Mouse (Mus musculus) embryo, embryonic 10 days (tissue): ENCODE measurements around the gene Sfi1.
"Not testable (repeated sequence)": the region's sequence is repeated elsewhere in the genome, so short reads cannot be mapped to it uniquely, and the experiment has no call there.

Source experiments
- DNase-seq: peaks from one replicate; pipeline ENCODE4 v3.0.0-alpha.2; 2015; ENCODE audit warnings: low spot score

Sfi1 gene

DNA sequence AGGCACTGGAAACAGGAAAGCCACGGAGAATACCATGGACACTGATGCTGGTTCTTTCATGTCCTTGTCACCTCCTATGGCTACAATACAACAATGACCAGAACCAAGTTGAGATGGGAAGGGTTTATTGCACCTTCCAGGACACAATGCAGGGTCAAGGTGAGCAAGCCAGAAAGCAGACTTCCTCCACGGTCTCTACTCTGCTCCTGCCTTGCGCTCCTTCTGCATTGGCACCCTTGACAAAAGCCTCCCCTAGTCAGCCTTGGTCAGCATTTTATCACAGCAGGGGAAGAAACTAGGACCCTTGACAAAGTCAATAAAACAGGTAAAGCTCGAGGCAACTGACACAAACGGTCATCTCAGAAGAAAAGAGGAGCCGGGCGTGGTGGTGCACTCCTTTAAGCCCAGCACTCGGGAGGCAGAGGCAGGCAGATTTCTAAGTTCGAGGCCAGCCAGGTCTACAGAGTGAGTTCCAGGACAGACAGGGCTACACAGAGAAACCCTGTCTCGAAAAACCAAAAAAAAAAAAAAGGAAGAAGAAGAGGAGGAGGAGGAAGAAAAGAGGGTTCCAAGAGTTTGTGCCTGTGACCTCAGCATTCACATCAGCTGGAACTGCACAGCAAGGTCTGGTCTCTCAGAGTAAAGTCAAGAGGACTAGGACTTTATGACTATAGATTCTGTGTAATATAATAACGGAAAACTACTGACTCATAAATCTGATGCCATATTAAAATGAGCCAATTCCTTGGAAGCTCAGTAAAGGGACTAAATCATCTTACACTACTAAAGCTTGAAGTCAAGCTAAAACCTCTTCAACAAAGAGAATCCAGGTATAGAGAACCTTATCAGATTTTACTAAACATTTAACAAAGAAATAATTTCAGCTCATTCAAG is 19.6 kb downstream of the Sfi1 start:
- DNase-seq: peak; percentile 16

DNA sequence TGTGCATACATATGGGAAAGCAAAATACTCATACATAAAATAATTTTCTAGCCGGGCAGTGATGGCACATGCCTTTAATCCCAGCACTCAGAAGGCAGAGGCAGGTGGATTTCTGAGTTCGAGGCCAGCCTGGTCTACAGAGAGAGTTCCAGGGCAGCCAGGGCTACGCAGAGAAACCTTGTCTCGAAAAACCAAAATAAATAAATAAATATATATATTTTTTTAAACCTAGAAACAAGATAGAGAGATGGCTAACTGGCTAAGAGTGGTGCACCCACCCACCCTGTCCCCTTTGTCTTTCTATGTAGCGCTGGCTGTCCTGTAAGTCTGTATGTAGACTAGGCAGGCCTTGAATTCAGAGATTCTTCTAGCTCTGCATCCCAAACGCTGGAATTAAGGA is 20.7 kb downstream of the Sfi1 start:
- not testable (repeated sequence) for DNase-seq

DNA sequence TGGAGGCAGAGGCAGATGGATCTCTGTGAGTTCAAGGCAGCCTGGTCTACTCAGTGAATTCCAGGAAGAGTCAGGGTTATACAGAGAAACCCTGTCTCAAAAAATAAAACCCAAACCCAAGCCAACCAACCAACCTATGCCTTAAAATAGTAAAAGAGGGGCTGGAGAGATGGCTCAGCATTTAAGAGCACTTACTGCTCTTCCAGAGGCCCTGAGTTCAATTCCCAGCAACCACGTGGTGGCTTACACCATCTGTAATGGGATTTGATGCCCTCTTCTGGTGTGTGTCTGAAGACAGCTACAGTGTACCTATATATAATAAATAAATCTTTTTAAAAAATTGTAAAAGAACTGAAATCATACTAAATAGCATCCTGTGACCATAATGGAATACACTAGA is 21.3 kb downstream of the Sfi1 start:
- DNase-seq: not testable (repeated sequence)

DNA sequence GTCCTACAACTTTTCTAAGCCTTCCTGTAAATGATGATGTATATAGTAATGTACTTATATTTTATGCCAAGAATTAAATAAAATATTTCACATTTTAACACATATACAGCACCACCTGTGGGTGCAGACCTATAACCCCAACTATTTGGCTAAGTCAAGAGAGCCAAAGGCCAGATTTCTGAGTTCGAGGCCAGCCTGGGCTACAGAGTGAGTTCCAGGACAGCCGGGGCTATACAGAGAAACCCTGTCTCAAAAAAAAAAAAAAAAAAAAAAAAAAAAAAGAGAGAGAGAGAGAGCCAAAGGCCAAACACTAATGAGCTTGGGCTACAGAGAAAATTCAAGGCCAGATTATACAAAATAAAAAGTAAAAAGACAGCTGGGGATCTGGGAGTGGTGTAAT is 24.2 kb downstream of the Sfi1 start:
- DNase-seq: not testable (repeated sequence)

DNA sequence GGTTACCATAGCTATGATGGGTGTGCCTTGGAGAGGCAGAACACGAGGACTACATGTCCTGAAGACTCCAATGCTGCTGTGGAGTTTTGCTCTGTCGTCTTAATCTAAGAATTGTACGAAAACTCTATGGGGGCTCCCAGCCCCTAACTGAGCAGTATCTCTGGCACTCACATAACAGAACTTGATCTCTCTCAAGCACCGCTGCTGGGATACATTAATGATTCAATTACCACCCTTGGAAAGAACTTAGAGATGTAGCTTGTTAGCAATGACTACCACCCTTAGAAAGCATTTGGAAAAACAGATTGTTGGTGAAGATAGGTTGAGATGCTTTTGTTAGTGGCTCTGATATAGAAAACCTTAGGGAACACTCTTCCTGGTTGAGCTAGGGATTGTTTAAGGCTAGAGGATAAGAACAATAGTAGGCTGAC is 25.7 kb downstream of the Sfi1 start:
- DNase-seq: not testable (repeated sequence)

DNA sequence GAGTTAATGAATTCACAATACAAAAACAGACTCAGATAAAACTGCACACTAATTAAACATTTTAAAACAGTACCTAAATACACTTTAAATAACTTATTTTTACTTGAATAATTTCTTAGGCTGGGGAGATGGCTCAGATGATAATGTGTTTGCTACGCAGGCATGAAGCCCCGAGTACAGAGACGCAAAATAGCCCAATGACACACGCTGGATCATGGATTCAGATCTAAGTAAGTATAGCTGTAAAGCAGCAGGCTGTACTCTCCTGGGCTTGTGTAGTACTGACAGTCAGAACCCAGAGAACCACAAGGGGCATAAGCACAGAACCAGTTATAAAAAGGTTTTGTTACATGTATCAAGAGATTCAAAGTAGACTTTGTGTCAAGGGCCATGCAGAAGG is 26.1 kb downstream of the Sfi1 start:
- DNase-seq: not testable (repeated sequence)

DNA sequence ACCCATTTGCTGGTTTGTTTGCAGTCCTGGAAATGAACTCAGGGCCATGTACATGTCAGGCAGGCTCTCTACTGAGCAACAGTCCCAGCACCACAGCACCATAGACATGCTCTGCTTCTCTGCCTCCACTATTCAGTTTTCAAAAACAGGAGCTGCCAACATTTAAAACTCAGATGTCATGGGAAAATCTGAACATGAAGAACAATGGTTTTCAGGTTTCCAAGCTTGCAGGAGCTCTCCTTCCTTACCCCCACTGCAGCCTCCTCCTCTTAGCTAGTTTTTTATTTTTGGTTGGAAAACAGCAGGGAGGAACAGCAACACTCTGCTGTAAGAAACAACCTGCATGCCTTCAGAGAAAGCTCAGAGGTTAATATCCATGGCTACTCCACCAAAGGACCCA is 26.9 kb downstream of the Sfi1 start:
- not testable (repeated sequence) for DNase-seq

DNA sequence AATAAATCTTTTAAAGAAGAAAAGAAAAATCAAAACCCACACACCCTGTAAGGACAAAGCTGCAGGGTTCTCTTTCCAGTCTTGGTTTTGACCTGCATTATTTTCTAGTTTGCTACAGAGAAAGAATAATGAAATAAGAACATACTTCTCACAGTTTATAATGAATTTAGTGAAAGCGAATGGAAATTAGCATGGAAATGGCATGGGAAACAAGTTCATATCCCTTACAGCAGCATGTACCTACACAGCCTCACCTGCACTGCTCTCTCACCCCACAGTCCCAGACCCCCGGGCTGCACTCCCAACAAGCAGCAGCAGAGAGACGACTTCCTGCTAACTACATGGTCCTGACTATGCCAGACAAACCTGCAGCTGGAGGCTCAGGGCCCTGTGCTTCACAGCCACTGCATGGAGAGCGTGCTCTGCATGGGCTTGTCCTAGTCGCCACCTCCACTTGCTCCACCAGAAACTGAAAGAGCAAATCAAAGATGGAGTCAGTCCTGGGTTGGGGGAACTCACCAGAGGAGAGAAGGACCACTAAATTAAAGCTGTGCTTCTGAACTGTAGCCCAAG is 28.0 kb downstream of the Sfi1 start:
- DNase-seq: peak; percentile 34

DNA sequence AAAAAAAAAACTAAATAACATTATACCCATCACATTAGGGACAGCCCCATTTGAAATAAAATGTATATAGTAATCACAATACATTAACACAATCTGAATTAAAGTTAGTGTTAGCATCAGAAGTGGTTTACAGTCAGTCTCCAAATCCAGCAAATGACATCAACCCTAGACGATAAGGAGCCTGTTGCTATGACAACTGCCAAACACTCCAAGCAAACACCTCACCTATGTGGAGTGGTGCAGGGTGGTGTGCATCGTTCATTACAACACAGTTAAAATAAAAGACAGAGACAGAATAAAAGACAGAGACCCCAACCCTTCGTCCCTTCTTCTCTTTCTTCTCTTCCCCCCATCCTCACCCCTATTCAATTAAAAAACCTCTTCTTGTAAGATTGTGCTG is 29.6 kb downstream of the Sfi1 start:
- DNase-seq: not testable (repeated sequence)

DNA sequence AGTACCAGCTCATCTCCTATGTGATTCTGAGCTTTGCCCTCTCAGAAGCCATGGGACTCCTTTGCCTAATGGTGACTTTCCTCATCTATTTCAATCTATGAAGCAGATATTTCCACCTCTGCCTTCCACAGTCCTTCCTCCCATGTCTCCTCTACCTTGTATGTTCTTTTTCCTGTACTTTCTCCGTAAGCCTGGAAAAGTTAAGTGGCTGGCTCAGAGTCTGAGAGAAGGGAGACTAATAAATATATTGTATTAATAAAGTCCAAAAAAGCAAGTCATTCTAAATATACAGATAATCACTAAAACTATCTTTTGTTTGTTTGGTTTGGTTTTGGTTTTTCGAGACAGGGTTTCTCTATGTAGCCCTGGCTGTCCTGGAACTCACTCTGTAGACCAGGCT is 30.1 kb downstream of the Sfi1 start:
- peak; percentile 5 for DNase-seq

DNA sequence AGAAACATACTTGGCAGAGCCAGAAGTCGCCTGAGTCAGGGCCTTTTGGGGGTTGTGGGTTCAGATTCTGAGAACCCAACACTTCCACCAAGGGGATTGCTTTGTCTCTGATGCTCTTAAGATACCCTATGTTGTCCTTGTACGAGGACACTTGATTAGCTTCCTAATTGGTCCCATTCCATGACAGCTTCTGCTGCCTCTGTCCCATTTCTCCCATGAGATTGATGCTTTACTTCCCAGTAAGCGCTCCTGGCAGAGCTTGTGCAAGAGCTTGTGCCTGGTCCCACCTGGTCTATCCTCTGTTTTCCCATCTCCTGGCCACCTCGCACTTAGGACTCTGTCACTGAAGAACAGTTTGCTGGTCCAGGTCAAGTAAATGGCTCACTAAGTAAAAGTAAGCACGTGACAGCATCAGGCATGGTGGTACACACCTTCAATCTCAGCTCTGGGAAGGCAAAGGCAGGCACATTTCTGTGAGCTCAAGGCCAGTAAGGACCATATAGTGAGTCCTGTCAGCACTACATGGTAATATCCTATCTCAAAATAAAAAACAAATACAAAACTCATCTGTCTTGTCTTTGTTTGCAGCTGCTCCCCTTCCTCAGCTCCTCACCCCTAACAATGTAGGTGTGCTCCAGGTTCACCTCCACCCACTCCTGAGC is 30.9 kb downstream of the Sfi1 start:
- peak; percentile 25 for DNase-seq

DNA sequence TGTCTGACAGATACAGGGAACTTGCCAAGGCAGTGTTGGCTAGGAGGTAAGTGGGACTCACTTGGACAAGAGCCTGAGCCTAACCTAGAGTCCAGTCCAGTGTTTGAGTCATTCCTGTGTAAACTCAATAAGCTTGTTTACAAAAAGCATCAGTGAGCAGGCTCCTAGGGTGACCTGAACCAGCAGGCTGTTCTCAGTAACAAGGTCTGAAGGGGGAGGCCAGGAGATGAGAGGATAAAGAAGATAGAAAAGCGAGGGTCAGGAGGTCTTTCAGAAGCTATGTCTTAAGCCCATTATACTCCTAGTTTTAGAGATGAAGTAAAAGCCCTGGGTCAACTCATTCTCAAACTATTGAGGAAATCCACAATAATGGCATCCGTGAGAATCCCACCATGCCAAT is 31.9 kb downstream of the Sfi1 start:
- peak; percentile 21 for DNase-seq

DNA sequence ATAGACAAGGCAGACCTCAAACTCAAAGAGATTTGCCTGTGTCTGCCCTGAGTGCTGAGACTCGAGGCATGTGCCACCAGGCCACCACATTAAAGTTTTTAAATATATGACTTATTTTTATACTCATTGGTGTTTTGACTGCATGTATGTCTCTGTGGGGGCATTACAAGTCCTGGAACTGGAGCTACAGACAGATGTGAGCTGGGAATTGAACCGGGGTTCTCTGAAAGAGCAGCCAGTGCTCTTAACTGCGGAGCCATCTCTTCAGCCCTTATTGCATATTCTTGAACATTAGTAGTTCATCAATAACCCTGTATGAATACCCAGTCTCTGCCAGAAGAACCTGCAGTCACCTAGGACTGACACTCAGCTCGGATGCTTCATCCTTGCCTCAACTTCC is 34.5 kb downstream of the Sfi1 start:
- DNase-seq: not testable (repeated sequence)

DNA sequence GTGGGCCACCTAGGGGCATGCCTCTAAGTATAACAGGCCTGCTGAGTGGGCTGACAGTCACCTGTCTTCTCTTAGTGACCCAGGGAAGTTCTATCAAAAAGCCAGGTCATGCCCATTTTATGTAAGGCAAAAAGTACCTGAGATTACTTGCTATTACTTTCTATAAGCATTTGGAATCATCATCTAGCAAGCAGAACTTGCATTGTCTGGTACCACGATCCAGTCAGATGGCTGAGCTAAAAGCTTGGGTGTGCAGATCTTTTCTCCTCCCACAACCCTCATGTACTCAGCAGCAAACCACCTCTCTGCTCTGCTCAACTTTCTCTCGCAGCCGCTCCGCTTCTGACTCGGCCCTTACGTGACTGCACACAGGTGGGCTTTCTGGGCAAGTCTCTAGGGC is 35.3 kb downstream of the Sfi1 start:
- peak; percentile 10 for DNase-seq

DNA sequence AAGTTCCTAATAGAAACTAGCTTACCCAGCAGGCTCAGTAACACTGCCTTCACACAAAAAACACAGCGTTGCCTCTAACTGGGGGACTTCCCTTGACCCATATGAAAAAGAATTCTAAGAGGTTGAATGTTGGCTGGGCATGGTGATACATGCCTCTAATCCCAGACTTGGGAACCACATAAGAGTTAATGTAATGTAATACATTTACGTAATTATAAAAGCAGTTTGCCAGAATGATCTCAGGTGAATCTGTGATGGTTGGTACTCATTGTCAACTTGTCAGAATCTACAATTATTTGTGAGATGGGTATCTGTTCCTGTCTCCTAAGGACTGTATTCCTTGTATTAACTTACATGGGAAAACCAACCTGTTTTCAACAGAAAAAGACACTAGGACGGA is 36.3 kb downstream of the Sfi1 start:
- DNase-seq: not testable (repeated sequence)

DNA sequence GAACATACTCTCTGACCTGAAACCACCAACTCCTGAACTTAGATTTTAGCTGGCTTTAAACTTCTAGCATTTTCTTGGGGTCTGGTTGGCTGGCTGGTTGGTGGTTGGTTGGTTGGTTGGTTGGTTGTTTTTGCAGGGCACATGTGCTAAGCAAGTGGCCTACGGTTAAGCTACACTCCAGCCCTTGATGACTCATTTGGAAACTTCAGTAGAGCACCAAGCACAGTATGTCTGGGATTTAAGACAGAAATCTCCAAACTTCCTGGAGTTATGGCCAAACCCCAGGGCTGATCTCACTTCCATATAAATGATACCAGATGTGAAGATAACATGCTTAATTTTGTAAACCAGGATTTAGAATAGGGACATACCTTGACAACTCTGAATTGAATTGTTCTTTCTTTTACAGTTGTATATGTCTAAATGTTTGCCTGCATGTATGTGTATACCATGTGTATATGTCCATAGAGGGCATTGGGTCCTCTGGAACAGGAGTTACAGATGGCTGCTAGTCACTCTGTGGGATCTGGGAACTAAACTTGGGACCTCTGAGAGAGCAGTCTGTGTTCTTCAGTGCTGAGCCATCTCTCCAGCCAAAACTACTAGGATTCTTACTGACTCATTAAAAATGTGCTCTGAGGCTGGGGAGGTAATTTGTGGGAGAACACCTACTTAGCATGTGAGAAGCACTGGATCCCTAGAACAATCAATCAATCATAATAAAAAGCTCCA is 39.4 kb downstream of the Sfi1 start:
- DNase-seq: peak; percentile 23

DNA sequence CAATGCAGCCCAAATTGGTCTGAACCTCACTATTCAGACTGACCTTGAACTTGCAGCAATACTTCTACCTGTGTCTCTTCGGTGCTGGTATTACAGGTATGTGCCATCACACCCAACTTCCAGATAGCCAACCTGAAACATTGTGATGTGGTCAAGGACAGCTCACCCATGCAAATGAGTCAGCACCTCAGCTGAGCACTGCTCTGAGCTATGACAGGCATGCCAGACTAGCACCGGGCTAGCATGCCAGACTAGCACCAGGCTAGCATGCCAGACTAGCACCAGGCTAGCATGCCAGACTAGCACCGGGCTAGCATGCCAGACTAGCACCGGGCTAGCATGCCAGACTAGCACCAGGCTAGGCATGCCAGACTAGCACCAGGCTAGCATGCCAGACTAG is 41.9 kb downstream of the Sfi1 start:
- DNase-seq: not testable (repeated sequence)

DNA sequence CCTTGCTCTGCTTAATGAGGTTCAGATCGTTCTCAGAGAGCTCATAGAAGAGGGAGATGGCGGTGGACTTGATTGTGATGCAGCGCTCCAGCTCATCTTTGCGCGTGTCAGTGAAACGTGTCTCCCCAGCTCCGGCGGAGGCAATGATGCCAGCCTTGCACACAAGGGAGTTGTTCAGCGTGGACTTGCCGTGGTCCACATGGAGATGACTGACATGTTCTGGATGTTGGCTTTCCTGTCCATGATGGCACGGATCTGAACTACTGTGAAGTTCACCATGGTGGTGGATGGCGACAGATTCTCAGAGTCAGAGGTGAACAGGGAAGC is 42.6 kb downstream of the Sfi1 start:
- DNase-seq: not testable (repeated sequence)

DNA sequence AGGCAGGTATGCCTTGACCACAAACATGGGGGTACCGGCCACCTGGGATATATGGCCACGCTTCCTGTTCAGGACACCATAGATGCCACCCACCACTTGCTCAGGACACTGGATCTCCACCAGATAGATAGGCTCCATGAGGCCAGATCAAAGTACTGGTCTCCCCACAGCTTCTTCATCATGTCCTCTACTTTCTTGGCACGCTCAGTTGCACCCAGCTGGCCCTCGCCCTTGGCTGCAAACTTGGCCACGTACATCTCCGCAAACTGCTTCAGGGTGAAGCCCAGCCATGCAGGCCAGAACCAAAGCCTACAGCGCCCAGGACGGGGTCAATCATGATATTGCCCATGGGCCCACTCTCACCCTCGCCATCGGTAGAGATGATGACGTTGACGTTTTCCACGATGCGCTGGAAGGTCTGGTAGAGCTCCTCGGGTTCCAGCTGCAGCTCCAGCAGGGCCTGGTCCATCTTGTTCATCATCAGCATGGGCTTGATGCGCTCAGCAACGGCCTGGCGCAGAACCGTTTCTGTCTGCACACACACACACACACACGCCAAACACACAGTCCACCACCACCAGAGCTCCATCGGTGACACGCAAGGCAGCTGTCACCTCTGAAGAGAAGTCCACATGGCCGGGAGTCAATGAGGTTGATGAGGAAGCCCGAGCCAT is 43.1 kb downstream of the Sfi1 start:
- not testable (repeated sequence) for DNase-seq

DNA sequence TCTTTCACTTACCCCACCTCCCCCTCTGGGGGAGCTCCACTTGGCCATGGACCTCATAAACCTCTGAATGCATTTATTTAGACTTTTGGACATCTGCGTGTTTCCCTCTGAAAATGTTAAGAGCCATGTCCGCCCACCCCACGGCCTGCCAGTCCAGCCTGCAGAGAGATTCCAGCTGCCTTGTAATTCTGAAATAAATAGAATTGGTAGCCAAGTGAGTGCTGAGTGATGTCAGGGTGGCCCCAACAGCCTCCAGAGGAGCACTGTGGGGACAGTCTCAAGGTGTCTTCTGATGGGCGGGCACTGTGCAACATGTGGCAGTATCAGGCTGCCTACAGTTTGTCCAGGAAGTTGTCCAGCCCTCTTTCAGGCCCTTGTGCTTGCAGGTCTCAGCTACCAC is 43.8 kb downstream of the Sfi1 start:
- not testable (repeated sequence) for DNase-seq

DNA sequence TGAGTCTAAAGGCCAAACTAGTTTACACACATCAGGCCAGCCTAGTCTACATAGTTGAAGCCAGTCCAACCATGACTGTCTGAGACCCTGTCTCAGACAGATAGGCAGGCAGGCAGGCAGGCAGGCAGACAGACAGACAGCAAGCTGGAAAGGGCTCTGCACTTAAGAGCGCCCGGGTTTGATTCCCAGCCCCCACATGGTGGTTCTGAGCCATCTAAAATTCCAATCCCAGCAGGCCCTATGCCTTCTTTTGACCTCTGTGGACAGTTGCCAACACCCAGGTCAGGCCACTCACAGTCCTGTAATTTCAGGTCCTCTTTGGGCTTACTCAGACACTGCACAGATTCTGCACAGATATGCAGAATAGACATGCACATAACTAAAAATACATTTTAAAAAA is 46.5 kb downstream of the Sfi1 start:
- not testable (repeated sequence) for DNase-seq
